Mouse (Mus musculus) right cerebral cortex, postnatal 10 days (tissue): ENCODE measurements around the gene Acsm3.
"Not testable (repeated sequence)": the region's sequence is repeated elsewhere in the genome, so short reads cannot be mapped to it uniquely, and the experiment has no call there.

Experiments used
- DNase-seq, 2 experiments: peaks; one replicate each; pipeline ENCODE4 v3.0.0; 2021; ENCODE audit warnings: low spot score in 2 of 2

The Acsm3 gene

GRCm38 (mm10) chr7:119760527-119760951 is at the start of gene Acsm3:
Acsm3 (plus strand) TSS chr7:119760923.
- DNase-seq: no peak

GRCm38 (mm10) chr7:119714111-119714510 is 46.6 kb upstream of the Acsm3 start:
- DNase-seq: no peak

- peak; percentile 97 to 98 for DNase-seq
Observed at GRCm38 (mm10) chr7:119720253-119720946, 40.3 kb upstream of the Acsm3 start, which contains the start of gene Thumpd1. Thumpd1 (minus strand) TSS chr7:119720798.

GRCm38 (mm10) chr7:119720947-119721310 is 39.8 kb upstream of the Acsm3 start:
- peak in 1 of 2 experiments; percentile 29 for DNase-seq

- no peak for DNase-seq
Observed at GRCm38 (mm10) chr7:119727621-119728020, 33.1 kb upstream of the Acsm3 start.

- DNase-seq: not testable (repeated sequence)
Observed at GRCm38 (mm10) chr7:119731262-119731661, 29.5 kb upstream of the Acsm3 start.

GRCm38 (mm10) chr7:119738877-119739276 is 21.8 kb upstream of the Acsm3 start:
- no peak for DNase-seq

- not testable (repeated sequence) for DNase-seq
Observed at GRCm38 (mm10) chr7:119739798-119740468, 20.8 kb upstream of the Acsm3 start.

- DNase-seq: no peak
Observed at GRCm38 (mm10) chr7:119744321-119744720, 16.4 kb upstream of the Acsm3 start.

- no peak for DNase-seq
Observed at GRCm38 (mm10) chr7:119745869-119746268, 14.9 kb upstream of the Acsm3 start.

- no peak for DNase-seq
Observed at GRCm38 (mm10) chr7:119748761-119749160, 12.0 kb upstream of the Acsm3 start.

- no peak for DNase-seq
Observed at GRCm38 (mm10) chr7:119749942-119750341, 10.8 kb upstream of the Acsm3 start.

GRCm38 (mm10) chr7:119753696-119754095 is 7.0 kb upstream of the Acsm3 start:
- no peak for DNase-seq

GRCm38 (mm10) chr7:119762166-119762697 is 1.5 kb downstream of the Acsm3 start:
- no peak for DNase-seq

GRCm38 (mm10) chr7:119764377-119764776 is 3.7 kb downstream of the Acsm3 start:
- no peak for DNase-seq

- no peak for DNase-seq
Observed at GRCm38 (mm10) chr7:119766996-119767395, 6.3 kb downstream of the Acsm3 start.

GRCm38 (mm10) chr7:119769895-119770294 is 9.2 kb downstream of the Acsm3 start:
- DNase-seq: no peak

- no peak for DNase-seq
Observed at GRCm38 (mm10) chr7:119783453-119783852, 22.7 kb downstream of the Acsm3 start.

- DNase-seq: no peak
Observed at GRCm38 (mm10) chr7:119784908-119785307, 24.2 kb downstream of the Acsm3 start.

GRCm38 (mm10) chr7:119789024-119789423 is 28.3 kb downstream of the Acsm3 start:
- DNase-seq: no peak

- DNase-seq: peak; percentile 89
Observed at GRCm38 (mm10) chr7:119793586-119794250, 33.0 kb downstream of the Acsm3 start, which contains the start of the genes Rexo5 and Eri2. Rexo5 (plus strand) TSS chr7:119794006. Eri2 (minus strand) TSS chr7:119794058.

GRCm38 (mm10) chr7:119794251-119794638 is 33.5 kb downstream of the Acsm3 start:
- no peak for DNase-seq
